In the genomic region with DNA sequence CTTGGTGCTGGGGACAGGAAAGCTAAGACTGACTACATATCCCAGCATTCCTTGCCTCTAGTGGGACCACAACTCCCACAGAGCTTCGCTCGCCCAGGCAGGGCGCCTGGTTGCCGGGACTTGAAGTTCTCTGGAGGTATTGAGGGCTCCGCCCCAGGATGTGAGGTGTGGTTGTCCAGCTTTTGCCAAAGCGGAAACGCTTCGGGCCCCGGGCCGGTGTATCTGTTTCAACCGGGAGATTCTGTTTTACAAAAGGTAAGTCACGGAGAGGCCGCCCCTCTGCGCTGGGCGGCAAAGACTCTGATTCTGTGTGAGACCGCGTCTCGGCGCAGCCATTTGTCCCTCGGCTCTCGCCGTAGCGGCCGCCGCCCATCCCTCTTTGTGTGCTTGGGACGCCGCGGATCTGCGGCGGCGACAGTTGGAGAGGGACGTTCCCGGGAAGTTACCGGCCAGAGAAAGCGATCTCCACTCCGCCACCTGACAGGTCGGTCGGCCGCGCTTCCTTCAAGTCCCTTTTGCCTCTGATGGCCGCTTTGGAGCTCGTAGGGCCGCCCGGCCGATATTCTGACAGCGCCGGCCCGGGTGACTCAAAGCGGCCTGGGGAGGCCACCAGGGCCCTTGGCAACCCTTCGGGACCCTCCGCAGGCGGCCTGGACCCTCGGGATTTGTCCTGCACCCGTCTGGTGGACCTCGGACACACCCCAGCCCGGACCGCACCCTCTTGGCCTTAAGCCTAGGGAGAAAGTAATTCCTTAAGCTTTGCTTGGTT, we compare ENCODE assay signal across 8 mouse cellular contexts. TPM values are rescaled to one million over a fixed set of nuclear protein-coding genes. Genes with fewer than 3 reads are reported as not detected.
DNase-seq lines count a peak whose midpoint lies in the region; ATAC-seq and TF ChIP-seq lines count a peak whose summit lies in the region.

A gene (plus strand): TSS at position 116 of the 769 bp plus-strand sequence.

- no peak for TF ChIP-seq CTCF in Patski (IDR thresholded peaks at IDR 0.05)

- peak; percentile 86 for DNase-seq in Patski (ENCODE audit: low read depth, low spot score)
- peak; percentile 93 to 94 for DNase-seq in cerebellum, postnatal 14 days
- peak; percentile 89 to 92 for DNase-seq in frontal cortex, postnatal 14 days (ENCODE audit: low spot score in 2 of 2)
- peak; percentile 73 to 86 for DNase-seq in layer of hippocampus, postnatal 25 days (ENCODE audit: extremely low spot score in 1 of 2, low spot score in 1 of 2)
- DNase-seq in lung, postnatal 25 days (ENCODE audit: low spot score) = peak; percentile 95
- DNase-seq in retina, embryonic 14.5 days (ENCODE audit: low spot score) = peak; percentile 94
- DNase-seq in thymus, postnatal 4 days = peak; percentile 90

- in situ Hi-C loops in Patski (cut with MboI; ENCODE audit: low pct_unique_long_range_greater_than_20kb) = no loop called here

- POLR2A ChIA-PET in Patski (lab: Charles Lee) = interaction anchor here (1.6 kb wide), 1 partner anchor 19 kb away, joined by 3 read pairs; no protein-coding TSS in a partner anchor

- WGBS in hindbrain, embryonic 13.5 days = under 1% methylated on average over 57 of the region's 57 CpGs

- H3K27ac ChIP-seq in hindbrain, embryonic 13.5 days = peak within 1 kb of the TSS; percentile 92

- H3K4me3 ChIP-seq in hindbrain, embryonic 13.5 days = peak within 1 kb of the TSS; percentile 86

- H3K36me3 ChIP-seq in hindbrain, embryonic 13.5 days = peaks cover 18% of the 10 kb centered on the region

- H3K9me3 ChIP-seq in hindbrain, embryonic 13.5 days = no peaks in the 10 kb centered on the region

- H3K4me2 ChIP-seq in hindbrain, embryonic 13.5 days = peak within 1 kb of the TSS; percentile 68

- CTCF ChIA-PET in Patski (lab: Charles Lee) = interaction anchor here (0.8 to 1.4 kb wide), 2 partner anchors 20 to 25 kb away, joined by 3 read pairs; no protein-coding TSS in a partner anchor

- peak; percentile 98 for ATAC-seq in Patski
- ATAC-seq in hindbrain, embryonic 13.5 days (ENCODE audit: low FRiP score) = peak; percentile 100

- H3K27me3 ChIP-seq in Patski = no peaks in the 10 kb centered on the region
- peaks cover 4% of the 10 kb centered on the region; the same call in 1 of the 2 replicates for H3K27me3 ChIP-seq in hindbrain, embryonic 13.5 days

- peaks cover 22% of the 10 kb centered on the region for H3K4me1 ChIP-seq in hindbrain, embryonic 13.5 days (replicated peaks)

- H3K9ac ChIP-seq in hindbrain, embryonic 13.5 days = peak within 1 kb of the TSS; percentile 97

RNA-seq across cellular contexts. Expression of the gene that starts here (rescaled TPM):
- polyA plus RNA-seq in Patski (2021) = 178 TPM
- polyA plus RNA-seq in hindbrain, embryonic 13.5 days (2015; fragmentation: Nextera tagmentation; extraction: Ambion mirVana) = 209 and 211 TPM in 2 replicates
- 100 to 1,000 TPM; 124 to 137 TPM for total RNA-seq in layer of hippocampus, postnatal 25 days (2021)

Comparison
In these comparisons a context has a peak if more than half of its experiments do, and no peak if none do; other contexts are left out.
1. Peak in every context shown above with its lines: DNase-seq, ATAC-seq, H3K4me3 ChIP-seq and H3K27ac ChIP-seq.